Mouse (Mus musculus) MEL (cell line): ENCODE results near the gene Vgf. TPM values are rescaled to one million over a fixed set of nuclear protein-coding genes. Genes with fewer than 3 reads are reported as not detected.
A peak's percentile ranks its signal among the peaks of the same experiment; 100 is the strongest.

Experiments
- DNase-seq: peaks from one replicate; pipeline ENCODE4 v3.0.0; 2011; ENCODE audit warnings: low read depth, low spot score
- H3K27ac ChIP-seq: 2 replicates; pipeline ENCODE4 v1.5.1; 2012; ENCODE audit warnings: low read depth, mild to moderate bottlenecking, control low read depth, low read length, moderate library complexity; ENCODE audit not compliant: control insufficient read depth
- H3K27me3 ChIP-seq, 2 experiments: fragments of 150-350 bp in 1 of 2; sonication (generic) in 1 of 2; 2 replicates each; pipeline ENCODE4 v1.6.1; 2012; ENCODE audit warnings: low read length in 2 of 2, mild to moderate bottlenecking in 2 of 2, improper control_type of control experiment in 1 of 2, moderate library complexity in 1 of 2; ENCODE audit not compliant: insufficient read depth in 2 of 2, control insufficient read depth in 1 of 2
- H3K36me3 ChIP-seq, 2 experiments: 2 replicates each; pipeline ENCODE4 v1.6.1; 2012 to 2014; ENCODE audit warnings: low read length in 2 of 2, improper control_type of control experiment in 1 of 2, inconsistent platforms in 1 of 2, mild to moderate bottlenecking in 1 of 2; ENCODE audit not compliant: insufficient read depth in 2 of 2, control insufficient read depth in 1 of 2
- H3K4me1 ChIP-seq, 2 experiments: fragments of 150-350 bp in 1 of 2; sonication (generic) in 1 of 2; 2 replicates each; pipeline ENCODE4 v1.6.1; 2012; ENCODE audit warnings: low read length in 2 of 2, improper control_type of control experiment in 1 of 2, mild to moderate bottlenecking in 1 of 2; ENCODE audit not compliant: insufficient read depth in 2 of 2, control insufficient read depth in 1 of 2
- H3K4me3 ChIP-seq, 2 experiments: fragments of 150-350 bp in 1 of 2; sonication (generic) in 1 of 2; 2 replicates each; pipeline ENCODE4 v1.5.1; 2012; ENCODE audit warnings: low read depth in 2 of 2, low read length in 2 of 2, mild to moderate bottlenecking in 2 of 2, moderate library complexity in 2 of 2, control low read depth in 1 of 2, improper control_type of control experiment in 1 of 2; ENCODE audit not compliant: control insufficient read depth in 1 of 2, insufficient read depth in 1 of 2
- H3K79me2 ChIP-seq: 2 replicates; pipeline ENCODE4 v1.6.1; 2012; ENCODE audit warnings: mild to moderate bottlenecking, low read length, moderate library complexity; ENCODE audit not compliant: control insufficient read depth, poor library complexity, insufficient read depth
- H3K9ac ChIP-seq: 2 replicates; pipeline ENCODE4 v1.6.1; 2012; ENCODE audit warnings: low read depth, mild to moderate bottlenecking, control low read depth, low read length, moderate library complexity; ENCODE audit not compliant: control insufficient read depth, poor library complexity, severe bottlenecking
- H3K9me3 ChIP-seq: fragments of 150-350 bp; sonication (generic); replicated peaks from 2 replicates; pipeline ENCODE4 v1.6.1; 2012; ENCODE audit warnings: mild to moderate bottlenecking, low read length, improper control_type of control experiment, moderate library complexity; ENCODE audit not compliant: insufficient read depth
- BHLHE40 ChIP-seq: IDR thresholded peaks from 2 replicates; pipeline ENCODE4 v1.6.1; 2012; ENCODE audit warnings: low read depth, mild to moderate bottlenecking, inconsistent platforms, low read length, improper control_type of control experiment, borderline replicate concordance
- CHD1 ChIP-seq: IDR thresholded peaks from 2 replicates; pipeline ENCODE4 v1.6.1; 2012; ENCODE audit warnings: low read depth, mild to moderate bottlenecking, inconsistent platforms, low read length, improper control_type of control experiment
- CHD2 ChIP-seq: IDR thresholded peaks from 2 replicates; pipeline ENCODE4 v1.6.1; 2011; ENCODE audit warnings: low read length, improper control_type of control experiment
- CTCF ChIP-seq, 3 experiments: IDR thresholded peaks in 2 of 3; conservative IDR thresholded peaks in 1 of 3; 2 replicates each; pipeline ENCODE4 v1.5.1; 2011 to 2012; ENCODE audit warnings: low read length in 3 of 3, low read depth in 2 of 3, mild to moderate bottlenecking in 2 of 3, improper control_type of control experiment in 1 of 3, inconsistent platforms in 1 of 3, mixed read lengths in 1 of 3, moderate library complexity in 1 of 3; ENCODE audit not compliant: control insufficient read depth in 1 of 3, insufficient read depth in 1 of 3, poor library complexity in 1 of 3, severe bottlenecking in 1 of 3
- ELF1 ChIP-seq: IDR thresholded peaks from 2 replicates; pipeline ENCODE4 v1.6.1; 2014; ENCODE audit warnings: low read depth, mild to moderate bottlenecking, inconsistent platforms, low read length, improper control_type of control experiment, moderate library complexity
- EP300 ChIP-seq, 2 experiments: IDR thresholded peaks; 2 replicates each; pipeline ENCODE4 v1.6.1; 2011; ENCODE audit warnings: improper control_type of control experiment in 2 of 2, low read length in 2 of 2, low read depth in 1 of 2, mild to moderate bottlenecking in 1 of 2
- ETS1 ChIP-seq: IDR thresholded peaks from 2 replicates; pipeline ENCODE4 v1.6.1; 2012; ENCODE audit warnings: low read depth, mild to moderate bottlenecking, inconsistent platforms, low read length, improper control_type of control experiment, moderate library complexity
- GATA1 ChIP-seq: IDR thresholded peaks from 2 replicates; pipeline ENCODE4 v1.6.1; 2011; ENCODE audit warnings: low read depth, low read length, improper control_type of control experiment
- HCFC1 ChIP-seq: IDR thresholded peaks from 2 replicates; pipeline ENCODE4 v1.6.1; 2012; ENCODE audit warnings: low read depth, mild to moderate bottlenecking, inconsistent platforms, low read length, improper control_type of control experiment, moderate library complexity
- MAX ChIP-seq: IDR thresholded peaks from 2 replicates; pipeline ENCODE4 v1.6.1; 2011; ENCODE audit warnings: low read length, improper control_type of control experiment
- MAZ ChIP-seq: IDR thresholded peaks from 2 replicates; pipeline ENCODE4 v1.6.1; 2012; ENCODE audit warnings: low read depth, mild to moderate bottlenecking, inconsistent platforms, low read length, improper control_type of control experiment
- MXI1 ChIP-seq: IDR thresholded peaks from 2 replicates; pipeline ENCODE4 v1.6.1; 2011; ENCODE audit warnings: mild to moderate bottlenecking, low read depth, low read length, improper control_type of control experiment
- MYB ChIP-seq: IDR thresholded peaks from 2 replicates; pipeline ENCODE4 v1.6.1; 2011; ENCODE audit warnings: mild to moderate bottlenecking, low read depth, low read length, improper control_type of control experiment
- MYC ChIP-seq: IDR thresholded peaks from 2 replicates; pipeline ENCODE4 v1.6.1; 2011; ENCODE audit warnings: low read depth, mild to moderate bottlenecking, low read length, improper control_type of control experiment, moderate library complexity
- NELFE ChIP-seq: IDR thresholded peaks from 2 replicates; pipeline ENCODE4 v1.6.1; 2011; ENCODE audit warnings: low read depth, low read length, improper control_type of control experiment
- NRF1 ChIP-seq: IDR thresholded peaks from 2 replicates; pipeline ENCODE4 v1.6.1; 2014; ENCODE audit warnings: low read depth, mild to moderate bottlenecking, inconsistent platforms, low read length, improper control_type of control experiment, moderate library complexity; ENCODE audit not compliant: poor library complexity, insufficient read depth, severe bottlenecking
- POLR2AphosphoS2 ChIP-seq: IDR thresholded peaks from 2 replicates; pipeline ENCODE4 v1.6.1; 2011; ENCODE audit warnings: low read length, improper control_type of control experiment
- POLR2AphosphoS5 ChIP-seq: IDR thresholded peaks from 2 replicates; pipeline ENCODE4 v1.6.1; 2012; ENCODE audit warnings: low read depth, borderline replicate concordance, mild to moderate bottlenecking, inconsistent platforms, low read length, moderate library complexity, mixed read lengths
- RAD21 ChIP-seq: IDR thresholded peaks from 2 replicates; pipeline ENCODE4 v1.6.1; 2011; ENCODE audit warnings: mild to moderate bottlenecking, low read depth, low read length, improper control_type of control experiment
- RCOR1 ChIP-seq: IDR thresholded peaks from 2 replicates; pipeline ENCODE4 v1.6.1; 2012; ENCODE audit warnings: low read depth, mild to moderate bottlenecking, inconsistent platforms, low read length, improper control_type of control experiment
- SIN3A ChIP-seq: IDR thresholded peaks from 2 replicates; pipeline ENCODE4 v1.6.1; 2012; ENCODE audit warnings: low read length, improper control_type of control experiment, inconsistent platforms
- TAL1 ChIP-seq: IDR thresholded peaks from 2 replicates; pipeline ENCODE4 v1.6.1; 2012; ENCODE audit warnings: mild to moderate bottlenecking, inconsistent platforms, low read length, moderate library complexity, mixed read lengths
- TBP ChIP-seq: IDR thresholded peaks from 2 replicates; pipeline ENCODE4 v1.8.0; 2011; ENCODE audit warnings: low read depth, low read length, improper control_type of control experiment
- TCF12 ChIP-seq: IDR thresholded peaks from 2 replicates; pipeline ENCODE4 v1.6.1; 2014; ENCODE audit warnings: low read depth, mild to moderate bottlenecking, inconsistent platforms, low read length, improper control_type of control experiment, moderate library complexity
- USF1 ChIP-seq: IDR thresholded peaks from 2 replicates; pipeline ENCODE4 v1.6.1; 2014; ENCODE audit warnings: low read depth, mild to moderate bottlenecking, inconsistent platforms, low read length, improper control_type of control experiment, moderate library complexity
- USF2 ChIP-seq, 2 experiments: IDR thresholded peaks; 2 replicates each; pipeline ENCODE4 v1.6.1; 2011 to 2012; ENCODE audit warnings: improper control_type of control experiment in 2 of 2, low read length in 2 of 2, borderline replicate concordance in 1 of 2, inconsistent platforms in 1 of 2, low read depth in 1 of 2, mild to moderate bottlenecking in 1 of 2; ENCODE audit not compliant: insufficient read depth in 1 of 2
- ZC3H11A ChIP-seq: IDR thresholded peaks from 2 replicates; pipeline ENCODE4 v1.6.1; 2012; ENCODE audit warnings: low read depth, mild to moderate bottlenecking, inconsistent platforms, low read length, improper control_type of control experiment
- ZKSCAN1 ChIP-seq: IDR thresholded peaks from 2 replicates; pipeline ENCODE4 v1.6.1; 2012; ENCODE audit warnings: low read depth, mild to moderate bottlenecking, inconsistent platforms, low read length, improper control_type of control experiment, moderate library complexity
- ZMIZ1 ChIP-seq: IDR thresholded peaks from 2 replicates; pipeline ENCODE4 v1.6.1; 2012; ENCODE audit warnings: low read depth, mild to moderate bottlenecking, inconsistent platforms, low read length, improper control_type of control experiment, moderate library complexity
- polyA plus RNA-seq, 2 experiments: library from polyadenylated mRNA; stranded (reverse) in 1 of 2; unstranded in 1 of 2; fragments of >175 nt in 1 of 2; fragments of >200 nt in 1 of 2; gene quantifications; 2 replicates each; pipeline versions ENCODE4 v1.2.1 to v1.2.4; 2012; ENCODE audit warnings: low replicate concordance in 2 of 2, low read depth in 1 of 2; ENCODE audit not compliant: insufficient read length in 2 of 2, insufficient read depth in 1 of 2, missing spikeins in 1 of 2
- total RNA-seq: library from RNA; depleted of rRNA; stranded (reverse); fragments of 300-350 nt; gene quantifications from 2 replicates; pipeline ENCODE4 v1.2.3, GENCODE M21; 2012

The Vgf gene
- total and polyA plus RNA-seq, 3 experiments: 0.42 to 1.4 TPM; not detected in 1

DNA sequence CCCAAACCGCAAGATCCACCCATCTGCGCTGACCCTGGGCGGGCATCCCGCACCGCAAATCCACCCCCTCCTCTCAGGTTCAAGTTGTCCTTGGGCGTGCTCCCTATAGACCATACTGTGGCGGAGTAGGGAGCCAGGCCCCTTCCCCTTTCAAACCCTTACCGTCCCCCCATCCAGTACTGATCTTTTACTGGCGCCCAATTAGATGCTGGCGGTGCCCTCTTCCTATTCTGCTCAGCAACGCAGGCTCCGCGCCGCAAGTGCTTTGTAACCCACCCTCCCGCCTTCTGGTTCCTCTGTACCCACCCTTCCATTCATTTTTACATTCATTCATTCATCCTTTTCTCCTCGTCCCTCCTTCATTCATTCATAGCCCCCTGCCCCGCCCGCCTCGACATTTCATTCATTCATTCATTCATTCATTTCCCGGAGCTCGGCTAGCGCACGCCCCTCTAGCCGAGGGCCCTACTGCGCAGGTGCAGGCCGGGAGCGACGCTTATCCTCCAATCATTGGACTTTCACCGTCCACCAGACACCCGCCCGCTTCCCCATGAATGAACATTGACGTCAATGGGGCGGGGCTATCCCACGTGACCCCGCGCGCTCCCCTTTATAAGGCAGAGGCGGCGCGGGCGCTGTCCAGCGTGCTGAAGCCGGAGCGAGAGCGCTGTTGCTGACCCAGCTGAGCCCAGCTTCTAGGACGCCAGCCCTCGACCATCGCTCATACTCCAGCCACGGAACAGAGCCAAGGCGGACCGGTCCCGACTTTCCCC, 3.6 kb downstream of the Vgf start:
- Histone ChIP-seq H3K9ac (peak overlapping the region; percentile 5), H3K27ac (no peak overlapping the region), H3K4me3 (peak overlapping the region; percentile 46 to 65), H3K79me2 (no peaks in the 10 kb centered on the region; the same call in 1 of the 2 replicates), H3K4me1 (peaks cover 3 to 13% of the 10 kb centered on the region in 2 experiments; a peak in 2 of 4 replicates), H3K36me3 (peaks cover 0 to 6% of the 10 kb centered on the region in 2 experiments; a peak in 2 of 4 replicates), H3K9me3 (no peaks in the 10 kb centered on the region), H3K27me3 (no peaks in the 10 kb centered on the region; a peak in 1 of 4 replicates)
- TF ChIP-seq HCFC1: peak; percentile 66
- TF ChIP-seq ZKSCAN1: no peak
- peak; percentile 67; the same call in 1 of the 2 replicates for TF ChIP-seq TBP
- peak in 1 of 2 experiments; percentile 79; a peak in 2 of 4 replicates for TF ChIP-seq USF2 (IDR thresholded peaks at IDR 0.05; ENCODE audit: borderline replicate concordance in 1 of 2, insufficient read depth in 1 of 2, low read depth in 1 of 2, low read length in 2 of 2)
- TF ChIP-seq CHD2: no peak
- peak; percentile 97 for TF ChIP-seq USF1
- TF ChIP-seq EP300 (IDR thresholded peaks at IDR 0.05; ENCODE audit: low read depth in 1 of 2, low read length in 2 of 2): no peak
- TF ChIP-seq MAX: peak; percentile 89
- no peak for TF ChIP-seq CTCF (IDR thresholded peaks at IDR 0.05 in 2 of 3, conservative IDR thresholded peaks at IDR 0.05 in 1 of 3; ENCODE audit: control insufficient read depth in 1 of 3, insufficient read depth in 1 of 3, low read depth in 2 of 3, low read length in 3 of 3, poor library complexity in 1 of 3, severe bottlenecking in 1 of 3)
- TF ChIP-seq NRF1: peak; percentile 84
- no peak for TF ChIP-seq TAL1
- peak; percentile 62; the same call in 1 of the 2 replicates for TF ChIP-seq ETS1
- no peak for TF ChIP-seq CHD1
- no peak for TF ChIP-seq MYC
- TF ChIP-seq NELFE: peak; percentile 36
- no peak for TF ChIP-seq RAD21
- no peak for TF ChIP-seq MYB
- TF ChIP-seq MXI1: peak; percentile 98
- TF ChIP-seq MAZ: peak; percentile 61; the same call in 1 of the 2 replicates
- TF ChIP-seq SIN3A: peak; percentile 99
- TF ChIP-seq POLR2AphosphoS5: no peak
- TF ChIP-seq GATA1: no peak
- TF ChIP-seq TCF12: 0 out of 2 replicates have a peak, but pooled peaks have one; percentile 9
- no peak for TF ChIP-seq ZMIZ1
- TF ChIP-seq ZC3H11A: 0 out of 2 replicates have a peak, but pooled peaks have one; percentile 25
- no peak for TF ChIP-seq POLR2AphosphoS2
- TF ChIP-seq BHLHE40: peak; percentile 82
- 0 out of 2 replicates have a peak, but pooled peaks have one; percentile 10 for TF ChIP-seq RCOR1
- TF ChIP-seq ELF1: 0 out of 2 replicates have a peak, but pooled peaks have one; percentile 37
- DNase-seq: peak; percentile 94
